Mouse (Mus musculus) ES-Bruce4 (cell line): Measurements from ENCODE around the gene Sstr5.

Experiments
- CTCF ChIP-seq: IDR thresholded peaks from one replicate; pipeline ENCODE4 v1.8.1; 2011; ENCODE audit warnings: low read depth, low read length
- POLR2A ChIP-seq: IDR thresholded peaks from one replicate; pipeline ENCODE4 v1.8.1; 2011; ENCODE audit warnings: low read length; ENCODE audit not compliant: insufficient read depth

- TF ChIP-seq CTCF (no peak), POLR2A (no peak)
These were observed 25.7 kb downstream of the Sstr5 start for GRCm38 (mm10) chr17:25471418-25471817.
